Mouse (Mus musculus): ENCODE measurements around the gene Gm9733.

DNA sequence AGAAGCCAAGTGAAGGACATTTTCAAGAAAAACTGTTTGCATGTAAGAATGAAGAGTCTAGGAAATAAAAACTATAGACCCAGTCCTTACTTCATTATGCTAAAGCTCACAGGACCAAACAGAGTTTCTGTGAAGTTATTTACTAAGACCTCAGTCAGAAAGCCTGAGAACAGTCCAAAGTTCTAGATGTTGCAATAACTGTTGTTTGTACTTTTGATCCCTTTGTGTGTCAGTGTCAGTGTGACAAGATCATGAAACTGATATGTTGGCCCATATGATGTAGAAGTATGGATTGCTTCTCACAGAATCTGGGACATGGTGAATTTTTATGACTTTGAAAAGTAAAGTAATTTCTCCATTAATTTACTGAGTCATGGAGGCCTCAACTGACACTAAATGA lies 2.6 kb downstream of the Gm9733 start:
- TF ChIP-seq POLR2A (IDR thresholded peaks at IDR 0.05; ENCODE audit: borderline replicate concordance, insufficient read depth, low read length) (no peak), CTCF (IDR thresholded peaks at IDR 0.05; ENCODE audit: borderline replicate concordance, insufficient read depth, low read depth, low read length) (no peak)

Data from cerebellum, adult 2 months (tissue).